Mouse (Mus musculus): Measurements from ENCODE around the gene Mttp.
A peak's percentile ranks its signal among the peaks of the same experiment; 100 is the strongest.
"Not testable (repeated sequence)": the region's sequence is repeated elsewhere in the genome, so short reads cannot be mapped to it uniquely, and the experiment has no call there.

Mttp gene

GRCm38 (mm10) chr3:138144642-138145171 lies at the start of gene Mttp:
Mttp (minus strand) TSS chr3:138144968.
- peak; percentile 61 to 63 for DNase-seq (ENCODE audit: low spot score in 2 of 2)

- no peak for DNase-seq (ENCODE audit: low spot score in 2 of 2)
Observed at GRCm38 (mm10) chr3:138193683-138194302, 49.0 kb upstream of the Mttp start, which contains the start of gene 4930579F01Rik. 4930579F01Rik (minus strand) TSS chr3:138193825.

- no peak for DNase-seq (ENCODE audit: low spot score in 2 of 2)
Observed at GRCm38 (mm10) chr3:138192260-138192659, 47.5 kb upstream of the Mttp start.

- no peak for DNase-seq (ENCODE audit: low spot score in 2 of 2)
Observed at GRCm38 (mm10) chr3:138185995-138186930, 41.5 kb upstream of the Mttp start.

- no peak for DNase-seq (ENCODE audit: low spot score in 2 of 2)
Observed at GRCm38 (mm10) chr3:138185290-138185689, 40.5 kb upstream of the Mttp start.

GRCm38 (mm10) chr3:138183371-138183770 lies 38.6 kb upstream of the Mttp start:
- DNase-seq (ENCODE audit: low spot score in 2 of 2), result no peak

- DNase-seq (ENCODE audit: low spot score in 2 of 2), result no peak
Observed at GRCm38 (mm10) chr3:138182019-138182418, 37.3 kb upstream of the Mttp start.

GRCm38 (mm10) chr3:138175551-138175950 lies 30.8 kb upstream of the Mttp start:
- no peak for DNase-seq (ENCODE audit: low spot score in 2 of 2)

GRCm38 (mm10) chr3:138173291-138173690 lies 28.5 kb upstream of the Mttp start:
- DNase-seq (ENCODE audit: low spot score in 2 of 2), result no peak

GRCm38 (mm10) chr3:138162553-138163183 lies 17.9 kb upstream of the Mttp start:
- DNase-seq (ENCODE audit: low spot score in 2 of 2), result no peak

GRCm38 (mm10) chr3:138161623-138162022 lies 16.9 kb upstream of the Mttp start:
- no peak for DNase-seq (ENCODE audit: low spot score in 2 of 2)

GRCm38 (mm10) chr3:138156651-138157050 lies 11.9 kb upstream of the Mttp start:
- DNase-seq (ENCODE audit: low spot score in 2 of 2), result no peak

GRCm38 (mm10) chr3:138155062-138155461 lies 10.3 kb upstream of the Mttp start:
- no peak for DNase-seq (ENCODE audit: low spot score in 2 of 2)

GRCm38 (mm10) chr3:138148811-138149210 lies 4.0 kb upstream of the Mttp start:
- DNase-seq (ENCODE audit: low spot score in 2 of 2), result no peak

- no peak for DNase-seq (ENCODE audit: low spot score in 2 of 2)
Observed at GRCm38 (mm10) chr3:138144060-138144641, 617 bp downstream of the Mttp start.

- DNase-seq (ENCODE audit: low spot score in 2 of 2), result peak; percentile 96 to 98
Observed at GRCm38 (mm10) chr3:138143315-138144059, 1.3 kb downstream of the Mttp start, which contains the start of gene Trmt10a. Trmt10a (plus strand) TSS chr3:138143448.

- no peak for DNase-seq (ENCODE audit: low spot score in 2 of 2)
Observed at GRCm38 (mm10) chr3:138142733-138143314, 1.9 kb downstream of the Mttp start.

GRCm38 (mm10) chr3:138142052-138142732 lies 2.6 kb downstream of the Mttp start:
- no peak for DNase-seq (ENCODE audit: low spot score in 2 of 2)

GRCm38 (mm10) chr3:138139663-138140062 lies 5.1 kb downstream of the Mttp start:
- no peak for DNase-seq (ENCODE audit: low spot score in 2 of 2)

GRCm38 (mm10) chr3:138138146-138138545 lies 6.6 kb downstream of the Mttp start:
- DNase-seq (ENCODE audit: low spot score in 2 of 2), result not testable (repeated sequence)

Data from frontal cortex, postnatal 25 days (tissue).